Mouse (Mus musculus) inflammation-experienced regulatory T-cells, adult 6 months (primary cell): Measurements from ENCODE around the gene Acot2. TPM values are rescaled to one million over a fixed set of nuclear protein-coding genes. Genes with fewer than 3 reads are reported as not detected.
"Not testable (repeated sequence)": the region's sequence is repeated elsewhere in the genome, so short reads cannot be mapped to it uniquely, and the experiment has no call there.

Experiments used
- ATAC-seq: one replicate; pipeline ENCODE4 v1.8.0; 2017
- polyA plus RNA-seq, 3 experiments: library from polyadenylated mRNA; unstranded; fragments of 100-300 nt; shearing (Covaris generic); gene quantifications; one replicate each; pipeline ENCODE4 v1.2.1; 2017

Gene Acot2
- polyA plus RNA-seq, 3 experiments from 2014 or later = 24.2 to 35.2 (median 24.9) TPM

DNA sequence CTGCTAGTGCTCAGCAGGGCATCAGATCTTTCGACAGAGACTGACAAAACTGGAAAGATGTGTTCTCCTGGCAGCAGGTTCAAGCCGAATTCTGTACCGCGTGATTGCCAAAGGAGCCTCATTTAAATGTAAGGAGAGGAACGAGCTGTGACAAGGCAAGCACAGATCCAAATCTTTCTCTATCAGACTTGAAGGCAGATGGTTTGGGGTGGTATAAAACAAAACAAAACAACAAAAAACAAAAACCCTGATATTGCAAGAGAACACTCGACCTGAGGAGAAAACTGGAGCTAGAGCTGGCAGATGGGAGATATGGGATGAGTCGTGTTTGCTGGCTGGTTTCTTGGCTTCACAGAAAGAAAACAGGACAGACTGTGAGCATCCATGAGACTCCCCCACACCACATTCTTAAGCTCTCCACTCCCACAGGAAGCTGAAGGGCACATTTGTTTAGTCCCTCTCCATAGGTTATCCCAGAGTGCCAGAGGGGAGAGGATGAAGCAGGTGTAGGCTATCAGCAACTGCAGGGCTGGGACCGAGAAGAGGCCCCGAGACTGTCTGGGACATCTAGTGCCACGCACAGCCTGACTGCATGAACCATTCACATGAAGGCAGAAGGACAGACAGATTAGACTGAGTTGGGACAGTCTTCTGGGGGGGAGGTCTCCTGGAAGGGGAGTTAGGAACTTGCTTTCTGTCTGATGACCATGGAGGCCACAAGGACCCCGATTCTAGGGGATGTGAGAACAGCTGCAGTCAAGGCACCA, 10.9 kb downstream of the Acot2 start:
- no peak for ATAC-seq

DNA sequence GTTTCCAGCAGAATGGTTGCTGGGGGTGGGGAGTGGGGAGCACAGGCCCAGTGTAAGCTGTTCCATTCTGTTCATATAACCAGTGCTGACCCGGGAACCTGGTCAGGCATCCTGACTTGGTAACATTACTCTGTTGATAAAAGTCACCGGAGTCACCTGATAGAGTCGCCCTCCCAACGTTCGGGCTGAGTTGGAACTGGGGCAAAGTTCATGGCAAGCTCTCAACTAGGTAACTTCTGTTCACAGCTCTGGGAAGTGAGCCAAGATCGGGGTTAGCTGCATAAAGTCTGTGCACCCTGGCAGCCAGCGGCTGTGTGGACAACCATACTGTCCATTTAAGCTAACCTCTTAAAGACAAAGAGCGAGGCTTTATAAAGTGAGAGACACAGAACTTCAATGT, 11.6 kb downstream of the Acot2 start:
- not testable (repeated sequence) for ATAC-seq

DNA sequence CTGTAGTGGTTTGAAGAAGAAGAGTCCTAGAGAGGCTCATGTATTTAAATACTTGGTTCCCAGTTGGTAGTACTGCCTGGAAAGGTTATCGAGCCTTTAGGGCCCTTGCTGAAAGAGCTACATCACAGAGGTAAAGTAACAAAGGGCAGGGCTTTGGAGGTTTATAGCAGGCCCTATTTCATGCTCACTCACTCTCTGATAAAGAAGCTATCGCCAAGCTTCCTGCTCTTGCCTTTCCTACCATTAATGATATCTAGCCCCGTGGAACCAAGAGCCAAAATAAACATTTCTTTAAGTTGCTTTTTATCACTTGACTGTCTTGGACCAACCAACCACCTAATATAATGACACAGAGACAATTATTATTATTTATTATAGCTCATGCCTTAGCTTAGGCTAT, 12.8 kb downstream of the Acot2 start:
- no peak for ATAC-seq

DNA sequence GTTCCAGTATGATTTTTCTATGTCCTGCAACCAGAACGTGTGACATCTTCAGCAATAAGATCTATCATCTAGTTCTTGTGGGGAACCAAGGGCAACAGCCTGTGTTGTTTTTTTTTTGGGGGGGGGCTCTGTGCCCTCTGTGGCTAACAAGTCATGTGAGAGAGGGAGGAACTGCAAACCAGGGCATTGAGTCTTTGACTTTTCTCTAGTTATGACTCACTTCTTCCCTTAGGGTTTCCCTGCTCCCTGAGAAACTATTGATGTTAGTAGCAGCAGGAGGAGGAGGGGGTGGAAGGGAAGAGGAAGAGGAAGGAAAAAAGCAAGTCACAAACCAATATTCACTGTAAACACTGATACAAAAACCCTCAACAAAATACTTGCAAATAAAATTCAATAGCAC, 16.2 kb downstream of the Acot2 start:
- no peak for ATAC-seq

DNA sequence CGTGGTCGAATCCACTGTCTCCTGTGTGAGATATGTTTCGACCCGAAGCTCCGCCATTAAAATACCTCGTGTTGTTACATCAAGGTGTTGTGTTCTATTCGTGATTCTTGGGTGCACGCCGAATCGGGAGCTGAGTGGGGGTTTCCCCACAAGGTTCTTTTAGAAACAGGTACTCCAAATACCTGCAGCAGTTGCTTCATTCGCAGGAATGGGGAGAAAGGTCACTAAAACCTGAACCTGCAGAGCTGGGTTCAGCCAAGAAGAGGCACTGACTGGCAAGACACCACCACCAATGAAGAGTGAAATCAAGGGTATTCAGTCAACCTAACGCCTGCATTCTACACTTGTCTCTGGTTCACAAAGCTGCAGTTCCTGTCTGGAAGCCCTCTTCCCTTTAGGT, 20.6 kb downstream of the Acot2 start:
- no peak for ATAC-seq

DNA sequence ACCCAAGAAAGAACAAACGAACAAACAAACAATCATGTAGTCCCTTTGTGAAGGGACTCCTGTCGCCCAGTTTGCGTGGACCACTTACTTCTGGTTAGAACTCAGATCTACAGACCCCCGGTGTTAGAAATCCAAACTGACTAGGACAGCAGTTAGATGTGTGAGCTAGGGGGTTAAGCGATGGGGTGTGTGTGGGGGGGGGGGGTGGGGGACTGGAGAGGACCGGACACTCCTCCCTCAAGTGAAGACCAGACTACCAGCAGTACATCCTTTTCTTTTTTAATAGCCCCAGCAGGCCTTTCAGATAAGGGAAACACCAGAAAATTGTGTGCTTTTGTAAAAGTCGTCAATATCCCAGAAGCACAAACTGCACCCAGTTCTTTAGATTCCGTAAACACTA, 21.1 kb downstream of the Acot2 start:
- ATAC-seq = no peak

DNA sequence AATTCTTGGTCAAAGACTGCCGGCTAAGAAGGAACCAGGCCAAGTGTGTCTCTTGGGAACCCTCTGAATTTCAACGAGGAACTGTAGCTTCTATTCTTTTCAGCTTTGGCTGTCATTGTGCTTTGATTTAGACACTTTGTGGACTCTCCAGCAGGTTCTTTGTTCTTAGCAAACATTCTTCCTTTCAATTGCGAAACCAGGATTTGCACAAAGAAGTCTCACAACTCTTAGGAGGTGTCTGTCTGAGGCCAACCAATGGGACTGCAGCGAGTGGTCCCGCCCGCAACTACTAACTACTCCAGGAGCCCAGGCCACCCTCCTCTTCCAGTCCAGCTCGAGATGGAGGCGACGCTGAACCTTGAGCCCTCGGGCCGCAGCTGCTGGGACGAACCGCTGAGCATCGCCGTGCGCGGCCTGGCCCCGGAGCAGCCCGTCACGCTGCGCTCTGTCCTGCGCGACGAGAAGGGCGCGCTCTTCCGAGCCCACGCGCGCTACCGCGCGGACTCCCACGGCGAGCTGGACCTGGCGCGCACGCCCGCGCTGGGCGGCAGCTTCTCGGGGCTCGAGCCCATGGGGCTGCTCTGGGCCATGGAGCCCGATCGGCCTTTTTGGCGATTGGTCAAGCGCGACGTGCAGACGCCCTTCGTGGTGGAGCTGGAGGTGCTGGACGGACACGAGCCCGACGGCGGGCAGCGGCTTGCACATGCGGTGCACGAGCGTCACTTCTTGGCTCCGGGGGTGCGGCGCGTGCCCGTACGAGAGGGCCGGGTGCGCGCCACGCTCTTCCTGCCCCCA, 21.7 kb downstream of the Acot2 start, which contains the start of gene Acot1:
Gene Acot1, plus strand, starts transcription at position 320 of the 795 bp plus-strand sequence.
- not testable (repeated sequence) for ATAC-seq

DNA sequence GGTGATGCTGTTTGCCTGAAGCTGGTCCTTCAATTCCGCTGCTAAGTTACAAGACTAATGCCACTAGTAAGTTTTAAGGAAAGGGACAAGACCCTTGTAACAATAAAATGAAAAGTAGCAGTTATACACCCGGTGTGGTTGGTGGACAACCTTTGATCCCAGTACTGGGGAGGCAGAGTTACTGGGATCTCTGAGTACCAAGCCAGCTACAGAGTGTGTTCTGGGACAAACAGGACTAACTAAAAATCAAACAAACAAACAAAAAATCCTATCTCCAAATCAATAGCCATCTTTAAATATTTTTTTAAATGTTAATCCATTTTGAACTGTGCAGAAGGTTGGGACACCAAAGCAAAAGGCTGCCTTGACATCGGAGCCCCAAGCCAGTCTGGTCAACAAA, 22.5 kb downstream of the Acot2 start:
- no peak for ATAC-seq

DNA sequence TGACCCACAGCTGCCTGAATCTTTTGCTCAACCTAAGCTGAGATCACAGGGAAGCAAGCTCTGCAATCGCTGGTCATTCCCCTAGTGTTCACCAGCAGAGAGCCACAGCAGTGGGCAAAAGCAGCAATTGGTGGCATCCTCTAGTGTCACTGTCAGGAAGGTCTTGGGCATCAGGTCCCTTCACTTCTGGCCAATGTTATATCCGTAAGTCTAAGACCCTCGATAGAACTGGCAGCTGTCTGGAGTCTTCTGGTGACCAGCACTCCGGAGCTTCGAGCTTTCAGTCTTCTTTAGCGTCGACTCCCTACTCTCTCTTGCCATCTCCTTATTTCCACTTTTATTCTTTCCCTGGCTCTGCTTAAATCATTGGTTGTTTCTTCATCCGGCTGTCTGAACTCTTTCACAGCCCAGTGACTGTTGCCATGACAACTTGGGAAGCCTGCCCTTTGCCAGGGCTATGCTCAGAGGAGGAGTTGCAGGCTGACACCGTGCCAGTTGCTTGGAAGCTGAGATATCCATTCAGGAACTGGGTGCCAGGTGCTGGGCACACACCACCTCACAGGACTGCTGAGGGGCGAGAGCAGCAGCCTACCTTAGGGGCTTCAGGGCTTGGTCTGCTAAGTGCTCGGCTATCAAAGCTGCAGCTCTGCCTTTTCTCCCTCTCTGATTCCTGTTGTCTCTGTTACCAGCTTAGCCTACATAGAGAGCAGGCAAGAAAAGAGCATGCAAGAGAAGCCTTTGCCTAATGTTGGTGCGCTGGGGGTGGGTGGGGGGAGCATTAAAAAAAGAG, 23.8 kb downstream of the Acot2 start:
- ATAC-seq = no peak

DNA sequence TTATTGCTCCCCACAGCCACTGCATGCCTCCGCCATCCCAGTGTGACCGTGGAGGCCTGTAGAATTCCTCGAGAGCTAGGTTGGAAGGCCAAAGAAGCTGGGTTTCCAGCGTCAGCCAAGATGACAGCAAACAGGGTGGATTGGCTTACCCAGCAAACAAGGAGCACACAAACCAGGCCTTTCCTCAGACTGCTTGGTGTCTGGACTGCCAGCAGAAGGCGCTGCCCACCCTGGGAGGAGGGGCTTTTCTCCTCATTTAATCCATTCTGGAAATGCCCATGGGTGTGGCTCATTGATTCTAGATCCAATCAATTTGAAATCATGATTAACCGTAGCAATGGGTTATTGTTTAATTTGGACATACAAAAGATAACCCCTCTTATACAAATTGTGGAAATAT, 25.5 kb downstream of the Acot2 start:
- no peak for ATAC-seq

DNA sequence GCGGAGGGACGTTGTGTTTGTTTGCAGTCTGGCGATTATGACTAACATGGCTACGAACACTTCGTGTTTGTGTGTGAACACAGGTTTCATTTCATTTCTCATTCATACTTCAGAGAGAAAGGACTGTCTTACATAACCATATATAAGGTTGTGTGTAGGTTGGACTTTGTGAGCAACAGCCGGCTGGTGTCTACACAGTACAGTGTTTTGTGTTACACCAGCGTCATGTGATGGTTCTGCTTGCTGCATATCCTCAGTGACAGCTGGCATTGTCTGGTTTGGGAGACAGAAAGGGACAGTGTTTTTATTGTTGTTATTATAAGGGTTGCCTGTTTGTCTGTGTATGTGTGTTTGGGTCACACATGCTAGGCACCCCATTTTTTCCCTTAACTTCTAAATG, 26.0 kb downstream of the Acot2 start:
- no peak for ATAC-seq

DNA sequence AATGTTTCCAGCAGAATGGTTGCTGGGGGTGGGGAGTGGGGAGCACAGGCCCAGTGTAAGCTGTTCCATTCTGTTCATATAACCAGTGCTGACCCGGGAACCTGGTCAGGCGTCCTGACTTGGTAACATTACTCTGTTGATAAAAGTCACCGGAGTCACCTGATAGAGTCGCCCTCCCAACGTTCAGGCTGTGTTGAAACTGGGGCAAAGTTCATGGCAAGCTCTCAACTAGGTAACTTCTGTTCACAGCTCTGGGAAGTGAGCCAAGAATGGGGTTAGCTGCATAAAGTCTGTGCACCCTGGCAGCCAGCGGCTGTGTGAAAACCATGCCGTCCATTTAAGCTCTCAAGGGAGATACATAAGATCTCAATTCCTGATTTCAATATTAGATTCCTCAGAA, 32.9 kb downstream of the Acot2 start:
- not testable (repeated sequence) for ATAC-seq

DNA sequence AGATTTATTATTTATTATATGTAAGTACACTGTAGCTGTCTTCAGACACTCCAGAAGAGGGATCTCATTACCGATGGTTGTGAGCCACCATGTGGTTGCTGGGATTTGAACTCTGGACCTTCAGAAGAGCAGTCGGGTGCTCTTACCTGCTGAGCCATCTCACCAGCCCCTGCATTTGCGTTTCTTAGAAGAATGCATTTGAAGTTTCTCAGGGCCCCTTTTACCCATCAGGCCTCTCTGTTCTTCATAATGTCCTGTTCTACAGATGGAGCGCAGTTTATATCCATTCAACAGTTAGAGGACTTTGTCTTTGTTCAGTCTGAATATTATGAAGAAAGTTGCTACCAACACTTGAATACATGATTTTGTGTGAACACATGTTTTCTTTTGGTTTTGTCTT, 34.6 kb downstream of the Acot2 start:
- ATAC-seq = not testable (repeated sequence)

DNA sequence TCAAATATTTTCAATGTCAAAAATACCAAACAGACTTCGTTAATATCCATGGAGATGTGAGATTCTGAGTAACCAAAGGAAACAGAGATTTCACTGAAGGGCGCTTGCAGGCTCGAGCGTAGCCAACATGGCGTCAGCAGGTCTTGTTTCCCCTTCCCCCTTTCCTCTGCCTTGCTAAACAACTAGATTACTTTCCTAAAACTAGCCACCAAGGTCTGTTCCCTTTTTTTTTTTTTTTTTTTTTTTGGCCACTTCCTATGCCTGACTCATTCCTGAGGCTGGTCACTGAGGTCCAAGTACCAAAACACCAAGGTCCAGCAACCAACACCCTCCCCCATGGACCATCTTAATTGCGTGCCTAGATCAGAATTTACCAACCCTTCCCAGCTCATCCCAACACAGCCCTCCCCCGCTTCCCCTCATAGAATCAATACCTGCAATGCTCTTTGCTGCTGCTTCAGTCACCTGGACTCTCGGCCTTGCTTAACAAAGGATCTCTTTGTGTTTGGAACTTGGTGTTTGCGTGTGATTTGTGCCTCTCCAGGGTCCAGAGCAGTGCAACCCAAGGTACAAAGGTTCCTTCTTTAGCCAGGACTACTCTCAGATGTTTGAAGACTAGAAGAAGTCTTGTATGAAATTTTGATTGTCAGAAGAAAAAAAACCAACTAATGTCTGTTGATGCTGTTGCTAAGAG, 35.5 kb downstream of the Acot2 start:
- ATAC-seq = no peak

DNA sequence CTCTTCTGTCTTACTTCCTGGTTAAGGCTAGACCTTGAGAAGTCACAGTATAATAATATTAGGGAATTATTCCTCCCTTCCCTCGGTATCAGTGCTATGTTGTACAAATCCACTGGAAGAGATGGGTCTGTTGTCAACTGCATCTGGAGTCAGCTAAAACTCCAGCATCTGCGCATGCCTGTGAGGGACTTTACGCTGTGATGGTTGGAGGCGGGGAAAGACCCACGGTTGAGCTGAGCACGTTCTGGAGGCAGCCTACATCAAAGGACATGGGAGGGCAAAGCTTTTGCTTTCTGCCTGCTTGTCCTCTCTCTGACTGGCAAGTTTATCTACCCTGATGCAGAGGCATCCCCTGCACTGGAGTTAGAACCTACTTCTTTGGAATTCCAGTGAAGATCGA, 38.2 kb downstream of the Acot2 start:
- ATAC-seq = peak; percentile 80

DNA sequence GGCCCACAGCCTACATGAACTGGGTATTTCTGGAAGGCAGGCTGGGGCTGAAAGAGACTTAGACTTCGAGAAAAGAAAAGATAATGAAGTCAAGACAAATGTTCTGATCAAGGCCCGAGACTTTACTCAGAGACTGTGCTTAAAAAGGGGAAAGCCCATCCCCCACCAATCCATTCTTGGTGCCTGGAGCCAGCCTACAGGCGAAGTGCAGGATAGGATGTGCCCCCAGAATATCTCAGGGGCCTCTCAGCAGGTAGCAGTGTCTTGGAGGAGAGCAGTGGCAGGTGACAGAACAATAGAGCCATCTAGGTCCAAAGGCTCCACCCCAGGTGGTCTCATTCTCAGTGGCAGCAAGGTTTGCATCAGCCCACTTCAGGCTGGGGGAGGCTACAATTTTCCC, 40.7 kb downstream of the Acot2 start:
- ATAC-seq = not testable (repeated sequence)

DNA sequence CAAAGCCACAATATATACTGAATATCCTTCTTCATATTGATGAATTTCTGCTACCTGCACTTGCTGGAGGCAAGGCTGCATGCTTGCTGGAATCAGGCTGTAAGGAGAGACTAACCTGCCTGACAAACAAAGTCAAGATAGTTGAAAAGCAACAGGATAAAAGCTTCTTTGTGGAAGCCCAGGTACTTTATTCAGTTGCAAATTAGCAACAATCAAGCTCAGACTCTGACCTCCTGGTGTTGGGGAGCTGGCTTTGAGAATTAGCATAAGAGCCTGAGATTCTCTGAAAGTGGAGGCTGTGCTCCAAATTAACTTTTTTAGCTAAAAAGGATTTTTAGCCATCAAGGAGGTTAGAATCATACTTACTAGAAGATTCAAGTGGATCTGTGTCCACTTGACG, 41.4 kb downstream of the Acot2 start:
- not testable (repeated sequence) for ATAC-seq

DNA sequence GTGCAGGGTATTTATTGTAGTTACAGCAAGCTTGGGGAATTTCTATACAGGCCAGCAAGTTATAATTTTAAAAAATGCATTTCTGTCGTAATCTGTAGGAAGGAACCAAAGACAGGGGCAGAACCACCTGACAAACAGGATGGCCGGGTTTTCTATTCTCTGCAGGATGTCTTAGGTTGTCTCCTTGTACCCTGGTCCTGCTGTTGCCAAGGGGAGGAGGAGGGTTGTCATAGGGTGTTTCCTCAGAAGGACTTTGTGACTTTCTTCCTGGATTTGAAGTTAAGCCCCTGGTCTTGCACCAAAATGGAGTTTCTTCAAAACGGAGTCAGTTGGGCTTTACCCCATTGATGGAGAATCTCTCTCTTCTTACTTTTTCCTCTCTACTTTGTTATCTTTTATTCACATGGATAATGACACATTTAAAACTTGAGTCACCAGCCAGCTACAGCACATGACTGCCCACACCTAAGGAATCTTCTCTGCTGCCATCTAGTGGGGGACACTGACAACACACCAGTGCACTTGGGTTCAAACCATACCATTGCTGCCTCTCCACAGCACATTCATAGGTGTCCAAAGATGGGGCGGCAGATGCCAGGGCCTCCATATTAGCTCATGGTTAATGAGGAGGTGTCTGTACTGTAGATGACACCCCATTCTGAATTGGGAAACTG, 43.1 kb downstream of the Acot2 start:
- peak; percentile 76 for ATAC-seq

DNA sequence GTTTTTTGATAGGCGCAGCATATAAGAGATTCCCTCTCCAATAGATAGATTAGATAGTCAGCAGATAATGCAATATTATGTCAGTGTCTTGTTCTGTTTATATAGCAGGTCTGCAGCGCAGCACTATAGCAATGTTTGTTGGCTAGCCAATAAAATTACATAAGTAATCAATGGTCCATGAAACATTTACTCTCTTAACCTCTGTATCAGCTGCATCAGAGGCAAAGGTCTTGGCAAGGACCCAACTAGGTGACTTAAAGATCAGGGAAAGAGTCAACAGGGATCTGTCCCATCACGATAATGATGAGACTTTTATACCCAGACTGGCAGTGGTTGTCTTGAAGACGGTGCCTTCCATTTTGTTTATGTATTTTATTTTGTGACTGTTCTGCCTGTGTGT, 45.2 kb downstream of the Acot2 start:
- ATAC-seq = no peak

DNA sequence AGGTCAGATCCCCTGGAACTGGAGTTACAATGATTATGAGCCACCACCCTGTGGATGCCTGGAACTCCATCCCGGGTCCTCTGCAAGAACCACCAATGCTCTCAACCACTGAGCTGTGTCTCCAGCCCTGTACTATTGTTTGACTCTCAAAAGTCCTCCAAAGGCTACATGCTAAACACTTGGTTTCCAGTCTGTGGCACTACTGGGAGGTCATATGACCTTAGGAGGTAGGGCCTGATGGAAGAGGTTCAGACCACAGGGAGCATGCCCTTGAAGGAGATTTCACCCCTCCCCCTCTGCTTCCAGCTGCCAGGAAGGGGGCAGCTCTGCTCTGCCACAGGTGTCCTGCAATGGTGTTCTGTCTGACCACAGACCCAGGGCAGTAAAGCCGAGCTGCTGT, 45.6 kb downstream of the Acot2 start:
- not testable (repeated sequence) for ATAC-seq

DNA sequence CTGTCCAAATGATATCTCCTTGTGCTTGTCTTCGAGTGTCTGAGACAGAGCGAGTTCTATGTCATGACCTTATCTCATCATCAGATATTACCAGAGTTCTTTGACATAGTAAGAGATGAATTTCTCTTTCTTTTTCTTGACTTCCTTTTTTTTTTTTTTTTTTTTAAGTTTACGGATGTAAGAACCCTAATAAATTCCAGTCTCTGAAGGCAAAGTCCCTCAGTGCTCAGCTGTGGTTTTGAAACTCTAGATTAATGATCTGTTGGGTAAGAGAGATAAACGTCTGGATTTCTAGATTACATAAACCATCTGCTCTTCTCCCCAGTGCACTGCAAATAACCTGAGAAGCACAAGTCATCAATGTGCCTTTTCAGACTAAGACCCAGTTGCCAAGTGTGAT, 46.4 kb downstream of the Acot2 start:
- ATAC-seq = no peak

DNA sequence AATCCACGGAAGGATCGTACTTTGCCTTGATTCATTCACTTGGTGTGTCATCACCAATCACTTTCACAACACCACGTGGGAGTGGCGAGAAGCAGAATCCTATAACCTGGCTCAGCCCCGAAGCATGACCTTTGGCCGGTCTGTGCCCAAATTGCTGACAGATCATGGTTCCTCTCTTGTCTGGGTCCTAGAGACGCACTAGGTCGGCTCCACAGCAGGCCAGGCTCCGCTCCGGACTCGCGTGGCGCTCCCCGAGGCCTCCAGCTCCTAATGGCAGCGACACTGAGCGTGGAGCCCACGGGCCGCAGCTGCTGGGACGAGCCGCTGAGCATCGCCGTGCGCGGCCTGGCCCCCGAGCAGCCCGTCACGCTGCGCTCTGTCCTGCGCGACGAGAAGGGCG, 50.6 kb downstream of the Acot2 start, which contains the start of gene Acot4:
Gene Acot4, plus strand, starts transcription at position 139 of the 400 bp plus-strand sequence.
- not testable (repeated sequence) for ATAC-seq
